Mouse (Mus musculus) thymus, adult 2 months (tissue): ENCODE measurements at regions not wholly inside any gene's neighbourhood (a gene's known extent, or its start where the extent isn't known, plus 50 kb on each side); places are given as distances from the start of the nearest gene placed in this dataset.

Source experiments
- DNase-seq: peaks from one replicate; pipeline ENCODE4 v3.0.0; 2021
- H3K27ac ChIP-seq: fragments of 200-500 bp; 2 replicates; pipeline ENCODE4 v1.5.1; 2012; ENCODE audit warnings: low read length, control low read depth; ENCODE audit not compliant: control insufficient read depth, insufficient read depth
- H3K27me3 ChIP-seq: fragments of 200-500 bp; 2 replicates; pipeline ENCODE4 v1.6.1; 2012; ENCODE audit warnings: mild to moderate bottlenecking, low read length, moderate library complexity, mixed read lengths; ENCODE audit not compliant: control insufficient read depth, insufficient read depth
- H3K36me3 ChIP-seq: fragments of 200-500 bp; 2 replicates; pipeline ENCODE4 v1.6.1; 2012; ENCODE audit warnings: mild to moderate bottlenecking, low read length, moderate library complexity; ENCODE audit not compliant: control insufficient read depth, insufficient read depth
- H3K4me1 ChIP-seq: fragments of 200-500 bp; replicated peaks from 2 replicates; pipeline ENCODE4 v1.6.1; 2012; ENCODE audit warnings: low read length; ENCODE audit not compliant: control insufficient read depth, insufficient read depth
- H3K4me3 ChIP-seq: fragments of 200-500 bp; 2 replicates; pipeline ENCODE4 v1.5.1; 2012; ENCODE audit warnings: mild to moderate bottlenecking, low read length, control low read depth, moderate library complexity; ENCODE audit not compliant: control insufficient read depth, insufficient read depth
- CTCF ChIP-seq: fragments of 200-500 bp; IDR thresholded peaks from 2 replicates; pipeline ENCODE4 v1.5.1; 2012; ENCODE audit warnings: mild to moderate bottlenecking, control low read depth, low read length, moderate library complexity, borderline replicate concordance; ENCODE audit not compliant: control insufficient read depth, poor library complexity, insufficient read depth; ENCODE audit errors: extremely low read depth
- POLR2A ChIP-seq: fragments of 200-500 bp; IDR thresholded peaks from 2 replicates; pipeline ENCODE4 v1.6.1; 2012; ENCODE audit warnings: mild to moderate bottlenecking, low read length, control low read depth, moderate library complexity; ENCODE audit not compliant: control insufficient read depth, poor library complexity, insufficient read depth; ENCODE audit errors: extremely low read depth
- WGBS: fragments of 180-500 bp; shearing (Covaris S2); methylation state at CpG from one replicate; pipeline ENCODE4 v1.1.7; 2018; 5-methylcytosine and 5-hydroxymethylcytosine counted together

DNA sequence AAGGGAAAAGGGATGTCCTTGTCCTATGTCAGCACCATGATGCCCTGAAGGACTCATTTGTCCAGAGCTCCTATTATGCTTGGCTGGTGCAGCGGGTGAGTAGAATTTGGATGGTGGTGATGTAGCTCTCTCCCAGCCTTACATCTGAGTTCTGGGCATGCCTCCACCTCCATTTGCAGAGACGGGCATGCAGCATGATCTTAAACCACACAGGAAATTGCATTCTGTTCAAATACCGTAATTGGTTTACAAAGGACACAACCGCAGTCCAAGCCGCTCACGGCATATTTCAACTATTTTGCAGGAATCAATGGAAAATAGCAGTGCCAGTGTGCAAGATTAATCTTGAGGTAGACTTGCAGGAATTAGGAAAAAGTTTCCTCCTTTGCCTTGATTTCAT lies 151.1 kb upstream of the Tbc1d2b start:
- Histone ChIP-seq H3K4me3 (no peak overlapping the region), H3K4me1 (no peaks in the 10 kb centered on the region), H3K27me3 (no peaks in the 10 kb centered on the region), H3K27ac (no peak overlapping the region), H3K36me3 (no peaks in the 10 kb centered on the region)
- DNase-seq, result no peak
- no peak for TF ChIP-seq CTCF
- 36% methylated on average over 6 of the region's 6 CpGs for WGBS

DNA sequence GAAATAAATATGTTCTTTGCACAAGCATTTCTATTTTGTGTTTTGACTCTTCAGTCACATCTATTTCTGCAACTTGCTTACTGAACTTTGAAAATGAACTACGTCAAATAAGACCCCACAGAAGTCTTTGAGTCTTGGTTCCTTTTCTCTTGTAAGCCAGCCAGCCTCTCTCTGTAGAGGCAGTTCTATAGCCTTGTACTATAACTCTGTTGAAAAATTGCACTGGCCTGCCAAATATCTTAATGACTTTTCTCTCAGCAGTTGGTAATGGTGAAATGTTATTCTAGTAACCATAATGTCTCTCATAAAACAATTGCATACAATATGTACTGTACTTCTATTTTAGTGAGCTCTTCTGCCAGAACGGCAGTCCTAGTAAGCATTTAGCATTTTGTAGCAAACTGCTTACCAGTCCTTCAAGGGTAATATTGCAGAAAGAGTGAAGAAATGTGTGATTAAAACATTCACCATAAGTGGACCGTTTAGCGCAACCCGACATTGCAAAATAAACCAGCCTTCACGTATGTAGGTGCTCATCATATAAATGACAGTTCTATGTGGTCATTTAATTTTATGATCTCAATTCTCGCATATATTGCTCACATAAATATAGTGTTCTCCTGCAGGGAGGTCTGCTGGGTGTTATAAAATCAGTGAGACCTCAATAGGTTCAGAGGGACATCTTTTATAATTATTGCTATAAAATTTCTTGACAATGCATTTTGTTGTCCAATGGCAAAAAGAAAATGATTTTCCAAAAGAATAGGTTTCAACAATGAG lies 149.3 kb upstream of the Tbc1d2b start:
- H3K27ac ChIP-seq, result no peak overlapping the region
- no peaks in the 10 kb centered on the region for H3K4me1 ChIP-seq
- H3K36me3 ChIP-seq, result no peaks in the 10 kb centered on the region
- H3K4me3 ChIP-seq, result no peak overlapping the region
- WGBS, result 97% methylated on average over 7 of the region's 7 CpGs
- TF ChIP-seq POLR2A (no peak), CTCF (no peak)
- DNase-seq, result no peak
- no peaks in the 10 kb centered on the region for H3K27me3 ChIP-seq

GRCm38 (mm10) chr9:90408789-90409188 lies 138.2 kb upstream of the Tbc1d2b start:
- 36% methylated on average over 2 of the region's 2 CpGs for WGBS
- TF ChIP-seq POLR2A, result no peak
- TF ChIP-seq CTCF, result no peak
- Histone ChIP-seq H3K4me3 (no peak overlapping the region), H3K27me3 (no peaks in the 10 kb centered on the region), H3K27ac (no peak overlapping the region), H3K36me3 (no peaks in the 10 kb centered on the region), H3K4me1 (no peaks in the 10 kb centered on the region)
- peak; percentile 8 for DNase-seq

DNA sequence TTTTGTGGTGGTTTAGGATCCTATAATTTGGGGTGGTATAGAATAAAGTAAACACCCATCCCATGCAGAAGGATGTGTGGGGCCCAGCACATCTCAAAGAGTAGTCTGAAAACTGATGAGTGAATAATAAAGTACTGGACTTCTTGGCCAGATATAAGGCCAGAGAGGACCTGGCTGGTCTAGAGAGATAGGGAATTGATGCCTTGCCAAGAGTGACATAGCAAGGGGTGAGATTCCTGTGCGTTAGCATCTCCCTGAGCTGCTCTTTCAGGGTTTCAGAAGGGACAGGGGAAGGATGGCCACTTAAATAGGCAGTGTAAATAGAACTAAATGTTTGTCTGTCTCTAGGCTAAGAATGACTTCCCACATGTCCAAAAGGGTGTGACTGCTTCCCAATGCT lies 137.0 kb upstream of the Tbc1d2b start:
- no peak for DNase-seq
- TF ChIP-seq CTCF (no peak), POLR2A (no peak)
- Histone ChIP-seq H3K27ac (no peak overlapping the region), H3K36me3 (no peaks in the 10 kb centered on the region), H3K4me1 (no peaks in the 10 kb centered on the region), H3K4me3 (no peak overlapping the region), H3K27me3 (no peaks in the 10 kb centered on the region)
- 87% methylated on average over 1 of the region's 1 CpGs for WGBS

- Histone ChIP-seq H3K27ac (no peak overlapping the region), H3K36me3 (no peaks in the 10 kb centered on the region), H3K4me3 (no peak overlapping the region), H3K4me1 (no peaks in the 10 kb centered on the region), H3K27me3 (no peaks in the 10 kb centered on the region)
- TF ChIP-seq POLR2A, result no peak
- no peak for TF ChIP-seq CTCF
- WGBS, result 70% methylated on average over 2 of the region's 2 CpGs
- DNase-seq, result no peak
Observed at GRCm38 (mm10) chr9:90388401-90388800, 117.8 kb upstream of the Tbc1d2b start.

DNA sequence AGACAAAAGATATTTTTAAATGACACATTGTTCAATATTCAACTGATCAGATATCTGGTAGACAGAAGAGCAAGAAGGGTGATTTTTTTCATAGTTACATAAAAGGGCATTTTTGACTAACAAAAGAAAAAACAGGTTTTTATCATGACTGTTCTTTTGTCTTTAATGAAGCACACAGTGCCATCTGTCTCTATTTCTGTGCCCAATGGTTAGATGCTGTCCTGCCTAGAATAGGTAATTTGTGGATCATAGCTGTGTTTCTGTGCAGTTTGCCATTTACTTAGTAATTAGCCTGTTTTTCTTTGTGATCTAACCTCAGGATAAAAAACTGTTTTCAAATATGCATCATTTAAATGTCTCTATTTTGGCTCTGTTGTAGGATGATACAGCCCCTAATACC lies 114.4 kb upstream of the Tbc1d2b start:
- Histone ChIP-seq H3K27ac (no peak overlapping the region), H3K36me3 (no peaks in the 10 kb centered on the region), H3K4me1 (no peaks in the 10 kb centered on the region), H3K4me3 (no peak overlapping the region), H3K27me3 (no peaks in the 10 kb centered on the region)
- DNase-seq, result no peak
- TF ChIP-seq POLR2A (no peak), CTCF (no peak)

DNA sequence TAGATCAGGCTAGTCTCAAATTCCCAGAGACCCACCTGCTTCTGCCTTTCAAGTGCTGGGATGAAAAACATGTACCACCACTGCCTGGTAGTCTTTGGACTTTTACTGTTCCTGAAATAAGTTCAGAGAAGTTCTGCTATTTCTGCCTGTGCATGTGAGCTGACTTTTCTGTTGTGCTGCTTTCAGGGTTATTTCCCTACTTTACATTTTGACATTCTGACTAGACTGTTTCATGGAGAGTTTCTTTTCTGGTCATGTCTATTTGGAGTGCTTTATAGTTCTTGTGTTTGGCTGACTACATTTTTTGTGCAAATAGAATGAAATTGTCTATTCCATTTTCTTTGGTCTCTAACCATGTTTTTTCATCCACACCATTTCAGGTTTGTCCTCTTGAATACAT lies 109.5 kb upstream of the Tbc1d2b start:
- no peaks in the 10 kb centered on the region for H3K36me3 ChIP-seq
- no peak for DNase-seq
- H3K4me1 ChIP-seq, result no peaks in the 10 kb centered on the region
- TF ChIP-seq CTCF (no peak), POLR2A (no peak)
- H3K4me3 ChIP-seq, result no peak overlapping the region
- H3K27me3 ChIP-seq, result no peaks in the 10 kb centered on the region
- no peak overlapping the region for H3K27ac ChIP-seq
